Mouse (Mus musculus): ENCODE data around the gene Vmn1r176.
"Not testable (repeated sequence)": the region's sequence is repeated elsewhere in the genome, so short reads cannot be mapped to it uniquely, and the experiment has no call there.

Vmn1r176 gene

GRCm38 (mm10) chr7:23837272-23837671 is at the start of gene Vmn1r176:
Gene Vmn1r176 (minus strand): TSS chr7:23837372.
- DNase-seq (ENCODE audit: low read depth, low spot score) = not testable (repeated sequence)

DNA sequence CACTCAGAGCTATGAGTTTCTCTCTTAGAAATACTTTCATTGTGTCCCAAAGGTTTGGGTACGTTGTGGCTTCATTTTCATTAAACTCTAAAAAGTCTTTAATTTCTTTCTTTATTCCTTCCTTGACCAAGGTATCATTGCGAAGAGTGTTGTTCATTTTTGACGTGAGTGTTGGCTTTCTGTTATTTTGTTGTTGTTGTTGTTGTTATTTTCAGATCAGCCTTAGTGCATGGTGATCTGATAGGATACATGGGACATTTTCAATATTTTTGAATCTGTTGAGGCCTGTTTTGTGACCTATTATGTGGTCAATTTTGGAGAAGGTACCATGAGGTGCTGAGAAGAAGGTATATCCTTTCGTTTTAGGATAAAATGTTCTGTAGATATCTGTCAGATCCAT is 39.7 kb upstream of the Vmn1r176 start:
- DNase-seq (ENCODE audit: low read depth, low spot score) = not testable (repeated sequence)

DNA sequence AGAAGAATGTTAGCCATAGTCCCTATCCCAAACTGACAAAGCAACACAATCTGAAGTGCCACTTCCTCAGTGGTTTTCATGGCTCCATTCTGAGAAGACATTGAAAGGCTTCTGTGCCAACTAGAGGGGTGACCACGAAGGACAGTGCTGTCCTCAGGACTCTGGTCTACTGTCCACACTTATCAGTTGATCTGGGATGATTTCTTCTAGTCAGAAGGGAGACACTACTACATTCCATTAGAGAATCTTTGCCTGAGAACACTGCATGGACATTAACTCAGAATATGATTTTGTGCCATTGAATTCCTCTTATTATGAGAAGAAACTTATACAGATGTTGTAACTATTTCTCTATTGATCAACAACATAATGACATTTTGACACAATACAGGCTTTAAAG is 29.2 kb upstream of the Vmn1r176 start, which contains the start of gene Vmn1r177:
Vmn1r177 (minus strand) TSS at position 101 of the 400 bp plus-strand sequence.
- not testable (repeated sequence) for DNase-seq (ENCODE audit: low read depth, low spot score)

DNA sequence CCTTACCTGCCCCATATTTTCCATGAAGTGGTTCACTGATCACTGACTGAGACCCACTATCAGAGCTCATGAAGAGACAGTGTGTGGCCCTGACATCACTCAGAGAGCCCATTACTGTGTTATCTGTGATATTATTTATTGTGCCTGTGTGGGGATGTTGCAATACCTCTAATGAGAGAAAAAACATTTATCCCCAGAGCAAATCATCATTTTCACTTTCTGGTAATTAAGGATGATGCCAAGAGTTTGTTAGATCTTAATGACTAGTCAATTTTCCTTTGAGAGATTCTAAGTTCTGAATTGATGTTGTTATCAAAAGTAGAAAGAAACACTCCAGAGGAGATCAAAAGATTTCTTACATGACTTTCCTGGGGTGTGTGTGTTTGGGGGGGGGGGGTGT is 26.6 kb downstream of the Vmn1r176 start, which contains the start of gene Vmn1r175:
Vmn1r175 (minus strand) TSS at position 101 of the 400 bp plus-strand sequence.
- DNase-seq (ENCODE audit: low read depth, low spot score) = not testable (repeated sequence)

- DNase-seq (ENCODE audit: low read depth, low spot score) = peak; percentile 89
Observed at GRCm38 (mm10) chr7:23784526-23784925, 52.6 kb downstream of the Vmn1r176 start.
